Mouse (Mus musculus) thymus, postnatal 0 days (tissue): ENCODE measurements around the gene Gm9918. TPM values are rescaled to one million over a fixed set of nuclear protein-coding genes. Genes with fewer than 3 reads are reported as not detected.

Source experiments
- DNase-seq: peaks from one replicate; pipeline ENCODE4 v3.0.0-alpha.2; 2015; ENCODE audit warnings: low spot score
- polyA plus RNA-seq: library from polyadenylated mRNA; unstranded; fragments of >200 nt; fragmentation: Nextera tagmentation; extraction: Ambion mirVana; gene quantifications from 2 replicates; pipeline ENCODE4 v1.2.1, GENCODE M21; 2015

Gm9918 gene
- polyA plus RNA-seq, 1 experiment from 2014 or later: 0.26 TPM

DNA sequence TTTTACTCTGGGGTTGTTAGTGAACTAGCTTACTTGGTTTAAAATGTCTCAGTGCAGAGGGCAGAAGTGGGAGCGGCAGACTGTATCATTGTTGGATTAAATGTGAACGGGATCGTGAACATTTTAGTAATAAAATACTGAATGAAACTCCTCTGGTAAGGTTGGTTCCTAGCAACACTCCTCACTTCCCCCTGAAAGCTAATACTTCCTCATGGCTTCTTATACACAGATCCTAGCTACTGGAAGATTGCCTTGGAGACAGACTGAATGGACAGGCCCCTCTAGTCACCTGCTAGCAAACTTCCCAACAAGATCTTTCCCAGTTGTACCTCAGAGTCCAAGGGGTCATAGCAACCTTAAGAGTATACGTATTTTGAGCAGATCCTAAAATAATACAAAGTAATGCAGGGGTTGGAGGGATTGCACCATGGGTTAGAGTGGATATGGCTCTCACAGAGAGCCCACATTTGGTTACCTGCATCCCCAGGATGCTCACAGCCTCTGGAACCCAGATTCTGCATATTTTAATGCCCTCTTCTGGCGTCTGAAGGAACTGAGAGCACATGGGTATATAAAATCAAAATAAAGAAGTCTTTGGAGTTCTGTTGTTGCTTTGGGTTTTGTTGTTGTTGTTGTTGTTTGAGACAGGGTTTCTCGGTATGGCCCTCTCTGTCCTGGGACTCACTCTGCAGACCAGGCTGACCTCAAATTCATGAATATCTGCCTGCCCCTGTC, 3.8 kb downstream of the Gm9918 start:
- DNase-seq: no peak

GRCm38 (mm10) chr15:102278726-102279091, 8.3 kb downstream of the Gm9918 start:
- no peak for DNase-seq

GRCm38 (mm10) chr15:102279092-102279782, 8.9 kb downstream of the Gm9918 start, which contains the start of gene Mfsd5:
Mfsd5 (plus strand) TSS chr15:102279454.
- DNase-seq: peak; percentile 93

DNA sequence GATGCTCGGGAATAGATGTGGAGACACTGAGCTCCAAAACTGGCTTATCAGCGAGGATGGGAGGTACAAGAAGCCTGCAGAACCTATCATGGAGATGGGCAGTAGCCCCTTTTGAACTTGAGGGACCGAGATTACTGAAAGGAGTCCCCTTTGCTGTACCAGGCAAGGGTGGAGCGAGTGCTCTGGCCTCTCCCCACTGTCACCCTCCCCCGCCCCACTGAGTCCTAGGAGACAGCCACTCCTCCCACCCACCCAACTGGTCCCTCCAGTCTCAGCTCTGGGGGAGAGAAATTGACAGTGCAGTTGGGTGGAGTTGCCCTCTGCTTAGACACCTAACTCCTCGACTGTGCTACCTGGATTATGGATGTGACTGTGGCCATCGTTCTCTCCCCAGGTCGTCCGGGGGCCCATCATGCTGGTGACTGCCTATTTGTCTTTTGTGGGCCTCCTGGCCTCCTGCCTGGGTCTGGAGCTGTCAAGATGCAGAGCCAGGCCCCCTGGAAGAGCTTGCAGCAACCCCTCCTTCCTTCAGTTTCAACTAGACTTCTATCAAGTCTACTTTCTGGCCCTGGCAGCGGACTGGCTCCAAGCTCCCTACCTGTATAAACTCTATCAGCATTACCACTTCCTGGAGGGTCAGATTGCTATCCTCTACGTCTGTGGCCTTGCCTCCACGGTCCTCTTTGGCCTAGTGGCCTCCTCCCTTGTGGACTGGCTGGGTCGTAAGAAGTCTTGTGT, 9.6 kb downstream of the Gm9918 start:
- no peak for DNase-seq

DNA sequence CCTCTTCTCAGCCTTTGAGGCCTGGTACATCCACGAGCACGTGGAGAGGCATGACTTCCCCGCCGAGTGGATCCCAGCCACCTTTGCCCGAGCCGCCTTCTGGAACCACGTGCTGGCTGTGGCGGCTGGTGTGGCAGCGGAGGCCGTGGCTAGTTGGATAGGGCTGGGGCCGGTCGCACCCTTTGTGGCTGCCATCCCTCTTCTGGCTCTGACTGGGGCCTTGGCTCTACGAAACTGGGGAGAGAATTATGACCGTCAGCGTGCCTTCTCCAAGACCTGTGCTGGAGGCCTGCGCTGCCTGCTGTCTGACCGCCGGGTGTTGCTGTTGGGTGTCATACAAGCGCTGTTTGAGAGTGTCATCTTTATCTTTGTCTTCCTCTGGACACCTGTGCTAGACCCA, 10.3 kb downstream of the Gm9918 start:
- DNase-seq: no peak

DNA sequence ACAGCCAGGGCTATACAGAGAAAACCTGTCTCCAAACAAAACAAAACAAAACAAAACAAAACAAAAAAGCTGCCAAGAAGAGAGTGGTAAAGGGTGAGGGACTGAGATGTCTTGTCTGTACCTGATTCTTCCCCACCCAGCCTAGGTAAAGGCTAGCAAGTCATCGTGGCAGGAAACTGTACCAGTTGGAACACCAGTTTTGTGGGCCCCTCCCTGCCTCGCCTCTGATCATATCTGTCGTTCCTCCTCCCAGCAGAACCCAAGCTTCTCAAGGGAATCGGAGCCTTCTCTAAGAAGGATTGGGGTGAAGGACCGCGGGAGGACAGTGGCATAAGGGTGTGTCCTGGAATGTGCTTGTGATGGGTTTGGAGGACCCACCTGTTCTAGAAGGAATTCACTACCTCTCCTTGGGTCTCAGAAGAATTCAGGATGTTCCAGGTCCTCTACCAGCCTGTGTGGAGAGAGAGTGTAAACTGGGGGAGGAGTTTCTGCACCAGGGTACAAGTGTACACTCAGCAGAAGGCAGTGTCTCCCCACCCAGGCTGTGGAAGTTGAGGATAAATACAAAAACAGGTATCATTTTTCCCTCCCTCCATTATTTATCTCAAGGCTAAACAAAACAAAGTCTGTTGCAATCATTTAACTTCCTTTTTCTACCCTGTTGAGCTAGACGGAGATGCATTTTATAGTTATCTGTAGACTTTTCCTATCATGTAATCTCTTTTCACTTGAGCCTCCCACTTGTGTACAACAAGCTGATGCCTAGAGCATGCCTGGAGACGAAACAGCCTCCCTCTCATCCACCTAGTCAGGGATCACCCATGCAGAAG, 12.3 kb downstream of the Gm9918 start:
- no peak for DNase-seq

DNA sequence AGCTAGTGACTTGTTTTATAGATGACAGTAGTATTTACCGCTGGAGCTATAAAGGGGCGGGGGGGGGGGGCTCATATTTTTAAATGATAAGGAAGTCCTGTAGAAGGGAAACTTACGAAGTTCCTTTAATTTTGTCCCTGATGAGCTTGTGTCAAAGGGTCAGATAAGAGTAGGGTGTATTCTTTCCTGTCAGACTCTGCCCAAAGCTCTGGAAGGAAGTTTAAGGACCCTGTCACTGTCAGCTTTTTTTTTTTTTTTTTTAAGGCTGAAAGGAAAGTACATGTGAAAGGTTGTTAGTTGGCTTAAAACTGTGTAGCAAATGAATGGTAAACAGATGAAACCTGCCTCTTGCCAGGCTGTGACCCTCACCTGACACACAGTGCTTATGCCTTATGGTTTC, 13.3 kb downstream of the Gm9918 start:
- DNase-seq: no peak

DNA sequence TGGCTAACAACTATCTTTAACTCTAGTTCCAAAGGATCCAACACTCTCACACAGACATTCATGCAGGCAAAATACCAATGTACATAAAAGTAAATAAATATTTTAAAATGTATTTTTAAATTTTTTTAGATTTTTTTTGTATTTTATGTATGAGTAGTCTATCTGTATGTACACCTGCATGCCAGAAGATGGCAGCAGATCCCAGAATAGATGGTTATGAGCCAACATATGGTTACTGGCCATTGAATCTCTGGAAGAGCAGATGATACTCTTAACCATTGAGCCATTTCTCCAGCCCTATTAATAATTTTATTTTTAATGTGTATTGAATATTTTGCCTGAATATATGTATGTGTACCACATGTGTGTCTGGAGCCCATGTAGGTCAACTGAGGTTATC, 17.0 kb downstream of the Gm9918 start:
- DNase-seq: peak; percentile 55

- peak; percentile 93 for DNase-seq
Observed at GRCm38 (mm10) chr15:102295633-102296367, 25.4 kb downstream of the Gm9918 start, which contains the start of gene Espl1. Espl1 (plus strand) TSS chr15:102296266.

DNA sequence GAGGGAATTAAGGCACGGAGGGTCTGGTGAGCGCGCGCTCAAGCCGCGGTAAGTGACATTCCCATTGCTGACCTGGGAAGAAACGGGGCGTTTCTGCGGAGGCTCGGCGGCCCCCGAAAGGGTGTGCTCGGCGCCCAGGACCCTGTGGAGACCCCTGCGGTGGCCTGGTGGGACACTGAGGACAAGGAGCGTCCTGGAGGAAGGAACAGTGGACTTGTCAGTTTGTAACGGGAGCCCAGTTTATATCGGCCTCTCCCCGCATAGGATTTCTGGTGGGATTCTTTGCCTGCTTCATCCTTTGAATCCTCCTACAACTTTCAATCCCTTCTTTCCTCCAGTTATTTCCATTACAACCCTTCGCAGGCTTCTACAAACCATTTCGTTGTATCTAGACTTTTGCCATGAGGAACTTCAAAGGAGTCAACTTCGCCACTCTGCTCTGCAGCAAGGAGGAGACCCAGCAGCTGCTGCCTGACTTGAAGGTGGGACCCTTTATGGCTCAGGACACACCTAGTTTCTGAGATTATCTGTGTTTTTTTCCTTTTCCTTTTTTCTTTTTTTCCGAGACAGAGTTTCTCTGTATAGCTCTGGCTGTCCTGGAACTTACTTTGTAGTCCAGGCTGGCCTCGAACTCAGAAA, 26.1 kb downstream of the Gm9918 start:
- no peak for DNase-seq

DNA sequence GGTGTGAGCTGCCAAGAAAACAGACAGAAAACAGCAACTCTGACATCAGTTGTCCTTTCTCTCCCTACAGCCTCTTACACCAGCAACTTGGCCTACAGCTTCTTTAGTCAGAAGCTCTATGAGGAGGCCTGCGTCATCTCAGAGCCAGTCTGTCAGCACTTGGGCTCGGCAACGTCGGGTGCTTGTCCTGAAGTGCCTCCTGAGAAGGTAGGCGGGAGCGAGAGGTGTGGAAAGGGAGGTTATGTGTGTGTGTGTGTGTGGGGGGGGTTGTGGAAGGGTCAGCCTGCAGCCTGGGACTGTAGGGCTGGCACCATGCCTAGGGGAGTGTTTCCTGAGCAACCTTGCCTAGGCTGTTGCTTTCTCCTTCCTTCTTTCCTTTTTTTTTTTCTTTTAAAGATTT, 32.2 kb downstream of the Gm9918 start:
- no peak for DNase-seq

DNA sequence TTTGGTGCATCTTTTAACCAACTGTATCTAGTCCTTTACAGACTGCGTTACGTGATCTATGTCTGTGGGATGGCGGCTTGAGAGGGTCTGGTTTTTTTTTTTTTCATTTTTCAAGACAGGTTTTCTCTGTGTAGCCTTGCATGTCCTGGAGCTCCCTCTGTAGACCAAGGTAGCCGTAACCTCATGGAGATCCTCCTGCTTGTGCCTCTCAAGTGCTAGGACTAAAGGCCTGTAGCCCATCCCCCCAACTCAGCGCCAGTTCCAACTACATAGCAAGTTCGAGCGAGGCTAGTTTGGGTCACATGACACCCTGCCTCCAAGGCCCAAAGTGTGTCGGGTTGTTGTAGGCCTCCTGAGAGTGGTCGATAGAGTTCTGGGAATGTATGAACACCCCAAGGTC, 38.4 kb downstream of the Gm9918 start:
- DNase-seq: no peak

DNA sequence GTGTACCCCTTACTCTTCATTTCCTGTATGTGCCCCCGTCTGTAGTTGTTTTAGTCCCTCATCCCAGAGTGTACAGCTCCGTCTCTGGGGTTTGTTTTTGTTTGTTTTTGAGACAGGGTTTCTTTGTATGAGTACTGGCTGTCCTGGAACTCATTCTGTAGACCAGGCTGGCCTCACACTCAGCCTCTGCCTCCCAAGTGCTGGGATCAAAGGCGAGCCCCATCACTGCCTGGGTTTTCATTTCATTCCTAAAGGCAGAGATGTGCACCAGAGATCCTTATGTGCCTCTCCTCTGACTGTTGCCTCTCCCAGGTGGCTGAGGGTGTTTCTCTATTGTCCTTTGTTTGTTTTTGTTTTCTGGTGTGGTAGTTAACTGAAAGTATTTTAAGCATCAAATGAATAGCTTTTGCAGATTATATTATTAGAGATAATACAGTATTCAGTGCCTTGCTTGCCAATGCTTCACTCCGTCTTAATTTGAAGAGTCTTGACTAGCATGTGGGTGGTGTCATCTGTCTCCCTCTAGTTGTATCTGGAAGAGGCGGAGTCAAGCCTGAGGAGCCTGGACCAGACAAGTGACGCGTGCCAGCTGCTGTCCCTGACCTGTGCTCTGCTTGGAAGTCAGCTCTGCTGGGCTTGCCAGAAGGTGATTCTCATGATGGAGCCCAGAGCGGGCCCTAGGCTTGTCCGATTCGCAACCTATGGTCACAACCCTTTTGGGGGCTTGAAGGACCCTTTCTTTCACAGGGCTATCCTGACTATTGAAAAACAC, 39.9 kb downstream of the Gm9918 start:
- no peak for DNase-seq

- no peak for DNase-seq
Observed at GRCm38 (mm10) chr15:102311489-102311888, 41.1 kb downstream of the Gm9918 start.

GRCm38 (mm10) chr15:102315292-102315691, 44.9 kb downstream of the Gm9918 start:
- DNase-seq: no peak

DNA sequence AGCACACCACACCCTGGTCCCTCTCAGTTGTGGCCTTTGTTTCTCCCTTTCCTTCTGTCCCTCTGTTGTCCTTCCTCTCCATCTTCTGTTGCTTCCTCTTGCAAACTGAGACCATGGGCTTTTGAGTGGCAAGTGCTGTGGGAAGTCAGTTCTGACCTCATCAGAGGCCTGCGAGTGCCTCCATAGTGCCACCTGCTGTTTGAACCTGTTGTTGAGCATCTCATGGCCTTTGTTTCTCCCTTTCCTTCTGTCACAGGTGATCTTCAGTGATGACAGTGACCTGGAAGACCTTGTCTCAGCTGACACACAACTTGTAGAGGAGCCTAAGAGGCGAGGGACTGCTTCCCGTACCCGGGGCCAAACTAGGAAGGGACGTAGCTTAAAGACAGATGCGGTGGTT, 45.9 kb downstream of the Gm9918 start:
- peak; percentile 62 for DNase-seq
